Mouse (Mus musculus): ENCODE data around the gene Ercc2.

DNA sequence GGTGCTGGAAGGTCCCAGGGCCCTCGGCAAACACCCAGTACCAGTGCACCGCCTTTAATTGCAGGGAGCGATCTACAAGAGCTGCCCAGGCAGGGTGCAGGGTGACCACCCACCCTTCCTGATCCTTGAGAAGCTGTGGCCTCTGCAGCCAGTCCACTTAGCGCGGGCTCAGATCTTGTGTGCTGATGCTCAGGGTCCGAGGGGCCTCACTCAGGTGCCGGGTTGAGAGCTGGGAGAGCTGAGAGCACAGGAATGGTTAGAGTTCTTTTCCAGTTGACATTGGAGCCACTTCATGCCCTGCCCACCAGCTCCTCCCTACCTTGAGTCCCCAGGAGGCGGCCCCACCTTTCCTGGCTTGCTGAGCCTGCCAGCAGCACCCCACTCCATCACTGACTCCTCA lies 12.7 kb downstream of the Ercc2 start:
- TF ChIP-seq CTCF (IDR thresholded peaks at IDR 0.05; ENCODE audit: low read depth) (no peak), EP300 (IDR thresholded peaks at IDR 0.05; ENCODE audit: low read depth) (no peak)
